Mouse (Mus musculus) layer of hippocampus, adult 9-11 months (tissue): Measurements from ENCODE around the gene Il3.
A peak's percentile ranks its signal among the peaks of the same experiment; 100 is the strongest.

Source experiments
- DNase-seq: peaks from one replicate; pipeline ENCODE4 v3.0.0; 2022

Gene Il3

DNA sequence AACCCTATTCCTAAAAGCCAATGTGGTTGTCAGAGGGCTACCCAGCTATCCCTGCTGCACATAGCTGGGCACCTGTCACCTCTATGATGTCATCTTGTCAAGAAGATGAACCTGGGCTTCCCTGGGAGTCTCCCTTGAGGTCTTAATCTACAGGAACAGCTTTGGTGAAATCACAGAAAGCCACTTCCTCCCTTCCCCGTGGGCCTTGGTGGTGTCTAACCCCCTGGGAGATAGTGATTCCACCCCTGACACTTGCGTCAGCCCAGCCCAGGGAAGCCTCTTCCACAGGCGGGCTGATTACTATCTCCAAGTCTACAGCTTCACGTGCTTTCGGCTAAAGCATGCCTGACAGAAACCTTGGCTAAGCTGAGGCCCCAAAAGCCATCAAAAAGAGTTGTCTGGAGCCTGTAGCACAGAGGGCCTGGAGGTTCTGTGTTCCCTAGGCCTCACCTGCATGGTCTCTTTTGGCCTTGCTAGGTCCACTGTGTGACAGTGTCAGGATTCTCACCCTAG, 4.4 kb upstream of the Il3 start:
- no peak for DNase-seq

DNA sequence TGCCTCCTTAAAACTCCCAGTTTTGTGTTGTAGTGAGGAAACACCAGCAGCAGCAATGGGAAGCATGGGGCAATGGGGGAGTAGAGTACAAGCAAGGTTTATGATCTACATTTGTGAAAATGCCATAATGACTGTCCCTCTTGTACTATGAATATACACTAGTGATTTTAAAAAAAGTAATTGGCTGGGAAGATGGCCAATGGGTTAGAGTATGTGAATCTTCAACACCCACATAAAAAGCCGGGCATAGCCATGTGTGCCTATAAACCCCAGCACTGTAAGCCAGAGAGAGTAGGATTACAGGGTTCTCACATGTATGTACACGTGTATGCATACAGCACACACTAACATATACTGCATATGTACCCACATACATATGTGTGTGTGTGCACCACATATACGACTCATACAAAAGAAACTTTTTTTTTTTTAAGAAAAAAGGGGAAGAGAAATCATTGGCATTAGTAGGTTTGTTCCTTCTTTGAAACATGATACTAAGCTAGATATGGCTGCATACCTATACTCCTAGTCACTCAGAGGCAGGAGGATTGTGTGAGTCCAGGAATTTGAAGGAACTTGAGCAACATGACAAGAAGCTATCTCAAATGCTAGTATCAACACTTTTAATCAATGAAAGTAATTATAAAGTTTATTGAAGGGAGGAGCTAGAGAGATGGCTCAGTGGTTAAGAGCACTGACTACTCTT, 2.3 kb upstream of the Il3 start:
- DNase-seq, result no peak

GRCm38 (mm10) chr11:54264542-54264941, 2.5 kb downstream of the Il3 start:
- peak; percentile 26 for DNase-seq

GRCm38 (mm10) chr11:54263405-54264031, 3.6 kb downstream of the Il3 start:
- DNase-seq, result no peak

GRCm38 (mm10) chr11:54256624-54257376, 10.3 kb downstream of the Il3 start:
- DNase-seq, result peak; percentile 51

DNA sequence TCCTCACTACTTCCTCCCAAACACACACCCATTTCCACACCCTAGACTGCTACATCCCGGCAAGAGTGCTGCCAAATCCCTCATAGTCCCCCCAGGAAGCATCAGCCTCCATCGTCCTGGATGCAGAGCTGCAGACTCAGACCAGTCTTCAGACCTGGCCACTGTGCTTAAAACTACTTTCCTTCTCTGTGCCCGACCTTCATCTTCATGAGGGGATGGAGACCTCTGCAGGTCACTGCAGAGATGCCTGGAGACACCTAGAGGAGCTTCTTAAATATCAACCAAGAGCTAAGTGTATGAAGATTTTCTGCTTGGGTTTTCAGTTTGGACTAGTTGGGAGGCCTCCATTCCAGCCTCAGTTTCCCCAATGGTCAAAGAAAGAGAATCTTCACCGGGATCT, 13.0 kb downstream of the Il3 start:
- no peak for DNase-seq

GRCm38 (mm10) chr11:54250575-54250974, 16.5 kb downstream of the Il3 start:
- DNase-seq, result no peak

DNA sequence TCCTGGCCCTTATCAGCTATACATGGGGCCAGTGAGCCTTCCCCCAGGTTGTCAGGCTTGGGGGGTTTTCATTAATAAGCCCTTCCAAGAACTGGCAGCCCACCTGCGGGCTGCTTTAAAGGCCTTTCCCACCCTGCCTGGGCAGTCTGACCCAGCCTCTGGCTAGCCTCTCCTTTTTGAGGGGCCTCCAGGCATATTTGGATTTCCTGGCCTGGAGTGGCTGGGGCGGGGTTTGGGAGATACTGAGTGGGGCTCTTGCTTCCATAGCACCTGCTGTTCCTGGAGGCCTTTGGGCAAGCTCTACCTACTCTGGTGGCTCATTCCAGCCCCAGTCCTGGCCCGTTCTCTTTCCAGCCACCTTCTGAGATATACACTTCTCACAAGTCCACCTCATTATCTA, 17.3 kb downstream of the Il3 start:
- no peak for DNase-seq

DNA sequence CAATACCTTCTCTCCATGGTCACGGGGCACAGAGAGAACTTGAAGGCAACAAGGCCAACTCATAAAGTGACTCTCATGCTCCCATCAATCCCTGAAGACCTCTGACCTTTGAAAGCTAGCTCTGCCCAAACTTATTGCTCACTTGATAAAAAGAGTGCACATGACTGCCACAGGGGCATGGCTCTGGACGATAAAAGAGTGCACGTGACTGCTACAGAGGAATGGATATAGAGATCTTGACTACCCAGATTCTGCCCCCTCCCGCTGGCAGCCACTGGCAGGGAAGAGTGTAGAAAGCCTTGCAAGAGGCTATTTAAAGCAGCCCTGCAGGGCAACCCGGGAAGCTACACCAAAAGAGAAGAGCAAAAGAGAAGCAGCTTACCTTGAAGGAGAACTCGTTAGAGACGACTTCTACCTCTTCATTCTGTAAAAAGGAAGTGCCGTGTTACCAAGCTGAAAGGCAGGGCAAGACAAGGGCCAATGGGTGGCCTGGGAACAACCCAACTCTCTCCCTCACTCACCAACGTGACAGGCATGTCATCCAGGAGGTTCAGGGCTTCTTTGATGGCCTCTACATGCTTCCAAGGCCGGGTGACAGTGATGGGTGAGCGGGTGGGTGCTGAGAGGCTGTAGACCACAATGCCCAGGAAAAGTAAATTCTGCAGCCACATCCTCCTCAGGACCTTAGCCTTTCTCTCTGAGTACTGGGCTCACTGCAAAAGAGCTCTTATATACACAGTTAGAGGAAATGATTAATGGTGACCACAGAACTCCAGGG, 17.9 kb downstream of the Il3 start, which contains the start of gene Csf2:
Gene Csf2, minus strand, starts transcription at position 728 of the 778 bp plus-strand sequence.
- DNase-seq, result no peak

- no peak for DNase-seq
Observed at GRCm38 (mm10) chr11:54247251-54247950, 19.7 kb downstream of the Il3 start.

- no peak for DNase-seq
Observed at GRCm38 (mm10) chr11:54244465-54244864, 22.6 kb downstream of the Il3 start.

DNA sequence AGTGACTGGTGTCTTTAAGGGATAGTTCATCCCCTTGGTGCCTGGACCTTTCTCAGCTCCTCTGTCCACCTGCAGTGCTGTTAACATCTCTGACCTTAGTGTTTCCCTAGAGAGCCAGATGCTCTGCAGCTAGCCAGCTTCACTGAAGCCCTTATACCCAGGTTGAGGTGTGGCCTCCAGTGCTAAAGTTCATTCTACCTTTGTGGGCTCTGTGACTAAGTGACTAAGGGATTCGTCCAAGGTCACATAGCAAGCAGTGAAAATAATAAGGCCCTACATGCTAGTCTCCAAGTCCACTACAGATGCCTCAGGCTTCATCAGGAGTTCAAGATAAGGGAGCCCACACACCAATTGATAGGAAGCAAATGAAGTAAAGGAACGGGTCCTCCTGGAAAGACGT, 24.6 kb downstream of the Il3 start:
- no peak for DNase-seq

DNA sequence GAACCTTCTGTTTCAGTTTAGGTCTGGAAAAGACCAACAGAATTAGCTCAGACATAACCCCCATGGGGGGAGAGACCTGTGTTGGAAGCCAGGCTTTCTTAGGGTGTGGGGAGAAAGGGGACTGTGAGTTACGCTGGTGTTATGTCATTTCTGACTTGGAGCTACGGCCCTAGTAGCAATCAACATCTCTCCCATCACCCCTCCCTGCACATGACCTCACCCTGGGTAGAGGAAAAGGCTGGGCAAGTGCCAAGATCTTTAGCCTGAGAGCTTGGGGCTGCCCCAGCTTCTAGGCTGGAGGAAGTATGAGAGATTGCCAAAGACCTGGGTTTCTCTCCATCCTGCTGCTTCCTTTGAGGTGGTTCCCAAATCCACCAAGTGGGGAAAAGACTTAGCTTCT, 30.1 kb downstream of the Il3 start:
- DNase-seq, result no peak

DNA sequence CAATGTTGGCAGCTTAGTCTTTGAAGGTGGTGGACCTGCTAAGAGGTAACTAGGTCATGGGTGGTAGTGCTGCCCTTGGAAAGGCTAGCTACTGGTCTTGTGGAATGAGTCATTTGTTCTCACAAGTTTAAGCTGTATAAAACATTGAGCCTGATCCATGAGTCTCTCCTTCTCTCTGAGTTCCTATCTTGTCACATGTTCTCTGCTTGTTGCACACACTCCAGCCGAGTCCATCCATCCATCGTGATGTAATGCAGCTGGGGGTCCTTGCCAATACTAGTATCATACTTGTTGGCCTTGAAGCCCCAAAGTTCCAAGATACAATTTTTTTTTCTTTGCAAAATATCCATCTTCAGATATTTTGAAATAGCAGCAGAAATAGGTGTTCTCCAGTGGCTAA, 39.6 kb downstream of the Il3 start:
- DNase-seq, result no peak

- DNase-seq, result no peak
Observed at GRCm38 (mm10) chr11:54224475-54224986, 42.5 kb downstream of the Il3 start.

DNA sequence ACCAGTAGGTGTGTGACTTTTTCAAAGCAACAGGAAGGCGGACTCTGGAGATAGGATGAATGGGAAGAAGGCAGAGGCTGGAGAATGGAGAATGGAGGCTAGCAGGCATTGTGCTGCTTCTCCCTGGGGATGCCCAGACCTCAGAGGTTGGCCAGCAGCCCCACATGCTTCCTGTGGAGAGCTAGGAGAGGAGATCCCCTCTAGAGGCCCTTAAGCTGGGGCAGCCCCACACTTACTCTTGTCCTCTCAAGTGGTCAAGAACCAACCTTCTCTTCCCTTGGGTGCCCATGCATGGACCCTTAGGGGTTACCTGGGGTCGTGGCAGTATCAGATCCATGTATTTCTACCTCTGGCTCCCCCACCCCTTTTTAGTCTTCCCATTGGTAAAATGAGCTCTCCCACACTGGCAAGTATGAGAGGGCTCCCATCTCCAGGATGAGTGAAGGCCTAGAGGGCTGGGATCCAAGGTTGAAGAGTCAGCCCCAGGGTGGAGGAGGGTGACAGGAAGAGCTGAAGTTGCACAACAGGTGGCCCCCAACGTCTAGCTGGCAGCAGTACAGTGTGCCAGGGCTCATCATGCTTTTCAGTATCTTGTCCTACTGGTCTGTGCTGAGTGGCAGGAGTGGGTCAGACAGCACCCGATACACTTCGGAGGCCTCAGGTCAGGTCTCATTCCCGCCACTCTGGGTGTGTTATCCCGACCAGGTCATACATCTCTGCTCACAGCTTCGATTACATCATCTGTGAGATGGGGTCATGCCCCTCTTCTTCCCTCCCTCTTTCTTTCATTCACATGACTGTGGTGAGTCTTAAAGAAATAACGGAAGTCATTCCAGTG, 43.2 kb downstream of the Il3 start:
- DNase-seq, result no peak

DNA sequence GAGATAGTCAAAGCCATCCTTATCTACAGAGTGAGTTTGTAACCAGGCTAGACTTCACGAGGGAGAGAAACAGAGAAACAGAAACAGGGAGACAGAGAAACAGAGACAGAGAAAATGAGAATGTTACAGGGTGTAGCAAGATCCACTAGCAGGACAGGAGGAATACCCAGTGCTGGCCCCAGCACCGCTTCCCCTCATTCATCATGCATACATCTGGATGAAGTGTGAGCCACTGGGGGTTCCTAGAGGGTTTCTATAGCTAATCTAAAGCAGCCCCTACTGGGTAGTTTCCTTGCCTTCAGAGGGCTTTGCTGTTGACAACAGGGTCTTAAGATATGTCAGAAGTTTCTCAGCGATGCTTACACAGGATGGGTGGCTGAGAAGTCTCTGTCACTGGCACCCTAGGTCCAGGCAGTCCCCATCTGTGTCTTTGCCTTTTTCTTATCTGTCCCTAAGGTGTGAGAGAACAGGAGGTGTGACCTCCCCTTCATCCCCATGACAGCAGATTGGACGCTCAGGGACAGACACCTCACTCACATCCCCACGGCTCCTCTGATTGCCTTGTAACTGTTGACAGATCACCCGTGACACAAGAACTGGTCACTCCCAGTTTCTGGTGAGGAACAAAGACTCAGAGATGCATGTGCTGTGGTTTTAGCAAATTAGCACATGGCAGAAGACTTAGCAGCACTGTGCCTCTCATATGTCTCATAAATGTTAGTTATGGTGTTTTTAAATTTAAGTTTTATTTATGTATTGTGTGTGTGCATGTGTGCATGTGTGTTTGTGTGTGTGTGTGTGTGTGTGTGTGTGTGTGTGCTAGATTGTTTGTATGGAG, 47.0 kb downstream of the Il3 start:
- no peak for DNase-seq

GRCm38 (mm10) chr11:54219191-54219590, 47.9 kb downstream of the Il3 start:
- DNase-seq, result no peak

GRCm38 (mm10) chr11:54217384-54217783, 49.7 kb downstream of the Il3 start:
- peak; percentile 4 for DNase-seq

DNA sequence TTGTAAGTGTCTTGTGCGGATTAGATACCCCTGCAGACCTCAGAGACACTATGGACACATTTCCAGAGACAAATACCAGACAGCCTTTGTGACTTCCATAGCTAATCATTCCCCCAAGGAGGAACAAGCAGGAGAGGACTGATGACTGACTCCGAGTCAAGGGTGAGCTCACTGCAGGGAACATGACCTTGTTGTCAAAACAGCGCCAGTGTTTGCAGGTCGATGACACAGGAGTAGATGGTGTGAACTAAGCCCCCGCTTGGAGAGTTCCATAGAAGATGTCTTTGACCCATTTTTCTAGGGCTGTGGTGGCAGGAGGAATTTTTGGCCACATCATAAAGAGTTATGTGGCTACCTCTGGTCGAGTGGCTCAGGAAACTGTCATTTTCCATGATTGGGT, 51.0 kb downstream of the Il3 start:
- no peak for DNase-seq
